Mouse (Mus musculus): ENCODE measurements around the gene Il6ra. TPM values are rescaled to one million over a fixed set of nuclear protein-coding genes. Genes with fewer than 3 reads are reported as not detected.

Gene Il6ra
- total RNA-seq, 1 experiment from 2014 or later: 36.2 TPM

GRCm38 (mm10) chr3:89821548-89822480 lies 91.2 kb downstream of the Il6ra start:
- no peak for ATAC-seq (replicated peaks; ENCODE audit: insufficient number of reproducible peaks, low FRiP score, low TSS enrichment, poor library complexity, severe bottlenecking)

GRCm38 (mm10) chr3:89821096-89821513 lies 91.9 kb downstream of the Il6ra start:
- ATAC-seq (replicated peaks; ENCODE audit: insufficient number of reproducible peaks, low FRiP score, low TSS enrichment, poor library complexity, severe bottlenecking): no peak

- no peak for ATAC-seq (replicated peaks; ENCODE audit: insufficient number of reproducible peaks, low FRiP score, low TSS enrichment, poor library complexity, severe bottlenecking)
Observed at GRCm38 (mm10) chr3:89820311-89821095, 92.5 kb downstream of the Il6ra start.

GRCm38 (mm10) chr3:89819897-89820296 lies 93.1 kb downstream of the Il6ra start:
- no peak for ATAC-seq (replicated peaks; ENCODE audit: insufficient number of reproducible peaks, low FRiP score, low TSS enrichment, poor library complexity, severe bottlenecking)

- no peak for ATAC-seq (replicated peaks; ENCODE audit: insufficient number of reproducible peaks, low FRiP score, low TSS enrichment, poor library complexity, severe bottlenecking)
Observed at GRCm38 (mm10) chr3:89818605-89819004, 94.4 kb downstream of the Il6ra start.

GRCm38 (mm10) chr3:89817056-89817455 lies 95.9 kb downstream of the Il6ra start:
- ATAC-seq (replicated peaks; ENCODE audit: insufficient number of reproducible peaks, low FRiP score, low TSS enrichment, poor library complexity, severe bottlenecking): no peak

Other genes starting within 250 kb of the Il6ra start
- gene Adar, start 198.2 kb downstream of the Il6ra start, total RNA-seq (2017): 37.0 to 89.6 TPM (median 41.2 TPM) in 3 replicates
- gene Chrnb2, start 148.6 kb downstream of the Il6ra start, total RNA-seq (2017): 1.2 to 1.6 TPM (median 1.3 TPM) in 3 replicates
- 170 to 205 TPM (median 172 TPM) in 3 replicates for gene Ube2q1, start 139.6 kb downstream of the Il6ra start, total RNA-seq (2017)
- gene She, start 81.8 kb downstream of the Il6ra start, total RNA-seq (2017): not detected in 3 replicates
- 67.8 to 132 TPM (median 89.1 TPM) in 3 replicates for gene Atp8b2, start 50.3 kb upstream of the Il6ra start, total RNA-seq (2017)
- gene Hax1, start 85.6 kb upstream of the Il6ra start, total RNA-seq (2017): 44.9 to 89.5 TPM (median 54.6 TPM) in 3 replicates
- 71.0 to 80.3 TPM (median 79.6 TPM) in 3 replicates for gene 4933434E20Rik, start 138.4 kb upstream of the Il6ra start, total RNA-seq (2017)
- gene Ubap2l, start 139.4 kb upstream of the Il6ra start, total RNA-seq (2017): 84.5 to 177 TPM (median 158 TPM) in 3 replicates
- 927 to 1,272 TPM (median 1,055 TPM) in 3 replicates for gene Tpm3, start 159.5 kb upstream of the Il6ra start, total RNA-seq (2017)
- 0.19 to 0.49 TPM (median 0.32 TPM) in 3 replicates for gene Nup210l, start 190.9 kb upstream of the Il6ra start, total RNA-seq (2017)

All from monocyte, adult 5-6 weeks (primary cell).